Mouse (Mus musculus) activated CD4-positive, CD25-positive, alpha-beta regulatory T cell, adult 4 months (primary cell): Measurements from ENCODE around the gene Slc6a3. TPM values are rescaled to one million over a fixed set of nuclear protein-coding genes. Genes with fewer than 3 reads are reported as not detected.

Experiments used
- ATAC-seq: one replicate; pipeline ENCODE4 v1.8.0; 2017
- polyA plus RNA-seq, 2 experiments: library from polyadenylated mRNA; unstranded; fragments of 100-300 nt; shearing (Covaris generic); gene quantifications; one replicate each; pipeline ENCODE4 v1.2.1; 2017

Slc6a3 gene
- not detected for polyA plus RNA-seq

GRCm38 (mm10) chr13:73536403-73536821, at the start of gene Slc6a3:
Gene Slc6a3 (plus strand): TSS chr13:73536747.
- no peak for ATAC-seq

- ATAC-seq, result peak; percentile 80
Observed at GRCm38 (mm10) chr13:73488105-73488504, 48.4 kb upstream of the Slc6a3 start.

DNA sequence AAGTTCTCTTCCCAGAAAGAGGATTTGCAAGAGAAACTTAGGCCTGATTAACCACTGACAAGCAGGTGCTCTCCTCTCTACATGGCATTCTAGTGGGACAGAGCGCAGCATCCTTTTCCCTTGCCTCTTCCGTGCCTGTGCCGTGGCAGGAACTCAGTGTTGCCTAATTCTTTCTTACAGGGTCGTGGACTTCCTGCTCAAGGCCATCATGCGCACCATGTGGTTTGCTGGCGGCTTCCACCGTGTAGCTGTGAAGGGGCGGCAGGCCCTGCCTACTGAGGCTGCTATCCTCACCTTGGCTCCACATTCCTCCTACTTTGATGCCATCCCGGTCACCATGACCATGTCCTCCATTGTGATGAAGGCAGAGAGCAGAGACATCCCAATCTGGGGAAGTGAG, 47.8 kb upstream of the Slc6a3 start:
- ATAC-seq, result peak; percentile 60

DNA sequence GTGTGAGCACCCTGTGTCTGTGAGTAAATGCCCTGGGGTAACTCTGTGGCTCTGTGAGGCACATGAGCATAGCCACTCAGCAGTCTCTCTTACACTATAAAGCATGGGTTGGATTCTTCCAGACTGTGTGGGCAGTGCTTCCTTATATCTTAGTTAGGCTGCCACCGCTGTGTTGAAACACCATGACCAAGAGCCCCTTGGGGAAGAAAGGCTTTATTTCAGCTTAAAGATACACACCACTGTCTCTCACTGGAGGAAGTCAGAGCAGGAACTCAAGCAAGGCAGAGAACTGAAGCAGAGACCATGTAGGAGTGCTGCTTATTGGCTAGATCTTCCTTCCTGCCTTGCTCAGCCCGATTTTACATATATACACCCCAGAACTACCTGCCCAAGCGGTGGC, 46.6 kb upstream of the Slc6a3 start:
- no peak for ATAC-seq

DNA sequence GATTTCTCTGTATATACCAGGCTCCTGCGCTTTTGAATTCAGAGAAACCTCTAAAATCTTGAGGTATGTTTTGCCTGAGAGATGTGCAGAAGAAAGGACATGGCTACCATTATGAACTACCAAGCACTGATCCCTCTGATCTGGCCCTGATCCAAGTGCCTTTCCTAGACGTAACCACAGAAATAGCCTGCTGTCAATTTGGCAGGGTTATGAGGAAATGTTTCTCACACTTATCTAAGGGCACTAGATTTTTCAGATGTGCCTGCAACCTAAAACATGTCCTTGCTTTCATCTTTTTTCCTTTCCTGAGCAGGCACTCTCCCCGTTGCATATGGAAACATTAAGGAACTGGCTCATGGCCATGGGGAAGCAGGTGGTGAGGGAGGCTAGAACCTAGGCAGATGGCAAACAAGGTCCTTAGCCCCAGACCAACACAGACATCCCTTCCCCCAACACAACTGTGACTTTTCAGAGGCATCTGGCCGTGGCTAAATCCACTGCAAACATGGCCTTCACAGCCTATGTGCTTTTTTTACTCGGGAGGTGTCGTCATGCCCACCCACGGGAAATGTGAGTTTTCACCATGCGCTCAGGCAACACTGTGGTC, 45.9 kb upstream of the Slc6a3 start:
- no peak for ATAC-seq

DNA sequence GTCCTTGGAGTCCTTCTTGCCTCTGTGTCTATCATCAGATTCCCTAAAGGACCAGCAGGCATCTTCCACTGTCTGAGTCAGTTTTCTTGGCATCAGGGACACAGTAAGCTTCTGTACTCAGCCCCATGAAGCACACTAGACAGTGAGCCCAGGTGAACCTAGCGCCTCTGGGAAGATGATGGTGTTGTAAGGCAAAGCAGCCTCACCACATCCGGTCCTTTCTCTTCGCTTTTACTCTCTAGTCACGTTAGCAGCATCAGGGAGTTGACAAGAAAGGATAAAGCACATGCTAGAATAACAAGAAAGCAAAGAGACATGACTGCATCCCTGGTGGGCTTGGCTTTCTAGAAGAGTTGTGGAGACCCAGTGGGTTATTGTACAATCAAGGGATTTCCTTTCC, 43.4 kb upstream of the Slc6a3 start:
- ATAC-seq, result peak; percentile 38

- ATAC-seq, result no peak
Observed at GRCm38 (mm10) chr13:73494528-73494927, 42.0 kb upstream of the Slc6a3 start.

DNA sequence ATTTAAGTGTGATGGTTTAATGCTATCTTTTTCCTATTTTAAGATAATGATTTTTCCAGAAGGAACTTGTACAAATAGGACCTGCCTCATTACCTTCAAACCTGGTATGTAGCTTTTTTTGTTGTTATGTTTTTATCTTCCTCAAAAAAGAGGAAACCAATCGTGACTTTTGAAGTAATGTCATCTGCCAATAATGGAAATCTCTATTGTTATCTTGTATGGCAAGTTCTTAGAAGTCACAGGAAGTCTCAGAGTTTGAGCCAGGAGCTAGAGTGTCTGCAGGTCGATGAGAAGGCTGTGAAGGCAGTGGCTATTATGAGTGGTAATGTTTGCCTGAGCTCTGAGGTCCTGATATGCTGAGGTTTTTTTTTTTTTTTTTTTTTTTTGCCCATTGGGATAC, 40.4 kb upstream of the Slc6a3 start:
- peak; percentile 31 for ATAC-seq

DNA sequence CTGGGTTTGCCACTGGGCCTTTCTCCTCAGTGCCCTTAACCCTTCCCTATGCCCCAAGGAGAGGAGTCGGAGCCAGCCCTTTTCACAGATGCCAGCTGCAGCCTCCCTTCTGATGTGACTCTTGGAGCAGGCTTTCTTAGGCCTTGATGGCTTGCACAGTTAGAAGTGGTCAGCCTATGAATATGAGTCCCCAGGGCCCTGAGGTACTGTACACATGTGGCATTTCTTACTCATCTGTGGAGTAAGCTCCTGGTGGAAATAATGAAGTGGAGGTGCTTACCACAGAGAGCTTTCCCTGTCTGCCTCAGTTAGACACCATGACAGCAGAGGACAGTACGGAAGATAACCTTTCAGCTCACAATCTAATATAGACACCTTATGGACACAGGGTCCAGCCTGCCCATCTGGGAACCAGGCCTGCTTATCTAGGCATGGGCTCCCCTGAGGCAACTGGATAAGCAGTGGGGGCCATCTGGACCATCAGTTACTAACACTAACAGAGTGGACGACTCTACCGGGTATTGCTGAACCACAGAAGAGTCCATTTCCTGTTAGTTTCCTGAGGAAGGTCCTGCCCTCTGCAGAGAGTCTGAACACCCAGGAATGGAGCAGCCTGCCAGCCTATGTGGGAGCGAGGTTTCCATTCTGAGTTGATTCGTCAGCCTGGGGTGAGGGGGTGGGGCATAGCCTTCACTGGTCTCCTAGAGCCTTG, 36.5 kb upstream of the Slc6a3 start:
- ATAC-seq, result no peak

GRCm38 (mm10) chr13:73502719-73503118, 33.8 kb upstream of the Slc6a3 start:
- ATAC-seq, result peak; percentile 51

DNA sequence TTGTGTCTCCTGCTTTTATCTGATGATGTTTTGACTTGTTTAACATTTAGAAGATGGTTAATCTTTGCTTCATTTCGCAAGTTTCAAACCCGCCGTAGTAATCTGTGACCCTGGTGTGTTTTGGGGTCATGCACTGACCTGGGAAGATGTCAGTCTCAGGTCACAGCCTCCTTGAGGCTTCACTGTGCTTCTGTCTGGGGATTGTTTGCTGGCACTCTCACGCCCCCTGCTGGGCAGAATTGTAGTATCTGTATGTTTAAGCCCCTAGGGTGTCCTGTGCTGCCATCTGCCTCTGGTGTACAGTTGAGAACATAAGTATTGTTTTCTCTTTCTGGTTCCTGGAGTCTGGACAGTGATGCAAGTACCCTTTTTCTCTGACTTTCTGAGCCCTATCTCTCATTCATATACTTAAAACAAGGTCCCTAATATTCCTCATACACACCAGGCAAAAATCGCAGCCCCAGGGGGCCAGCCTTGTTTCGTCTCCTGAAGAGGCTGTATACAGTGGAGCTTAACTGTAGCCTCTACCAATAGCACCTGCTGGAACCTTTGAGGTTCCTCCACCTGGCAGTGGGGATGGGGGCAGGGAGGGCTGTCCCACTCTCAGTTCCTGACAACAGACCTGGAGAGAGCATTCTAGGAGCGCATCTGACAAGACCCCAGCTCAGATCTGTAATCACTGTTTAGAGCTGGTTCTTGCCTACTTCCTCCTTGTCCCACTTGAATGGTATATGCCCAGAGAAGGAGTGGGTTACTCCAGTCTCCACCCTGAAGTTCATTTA, 30.7 kb upstream of the Slc6a3 start:
- peak; percentile 67 for ATAC-seq

DNA sequence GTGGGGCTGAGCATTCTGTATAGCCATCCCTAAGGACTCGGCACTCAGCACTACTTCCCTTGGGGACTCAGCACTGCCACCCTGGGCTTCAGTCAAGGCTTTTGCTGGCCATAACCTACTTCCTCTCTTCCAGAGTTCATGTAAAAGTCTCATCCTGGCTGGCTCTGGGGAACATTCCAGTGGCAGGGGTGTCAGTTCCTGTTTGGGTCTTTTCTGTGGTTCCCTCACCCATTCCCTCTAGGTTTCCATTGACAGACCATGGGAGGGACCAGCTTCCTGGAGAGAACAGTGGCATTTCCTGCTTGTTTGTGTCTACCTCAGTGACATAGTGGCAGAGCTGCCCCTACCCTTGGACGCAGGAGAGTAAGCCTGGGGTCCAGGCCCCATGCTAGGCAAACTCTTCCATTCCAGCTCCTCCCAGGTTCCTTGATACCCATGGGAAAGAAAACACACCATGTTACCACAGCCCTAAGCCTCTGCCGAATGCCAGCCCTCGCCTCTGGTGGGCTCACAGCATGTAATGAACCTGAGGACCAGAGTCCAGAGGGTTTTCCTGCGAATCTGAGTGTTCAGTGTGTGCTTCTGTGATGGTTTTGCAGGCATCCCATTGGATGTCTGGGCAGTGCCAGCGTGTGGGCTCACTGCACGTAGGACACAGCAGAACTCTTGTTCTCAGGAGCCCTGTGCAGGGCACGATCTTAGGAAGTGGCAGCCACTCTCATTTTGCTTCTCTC, 27.6 kb upstream of the Slc6a3 start:
- no peak for ATAC-seq

- no peak for ATAC-seq
Observed at GRCm38 (mm10) chr13:73509869-73510268, 26.7 kb upstream of the Slc6a3 start.

GRCm38 (mm10) chr13:73512776-73513673, 23.5 kb upstream of the Slc6a3 start:
- ATAC-seq, result peak; percentile 66

DNA sequence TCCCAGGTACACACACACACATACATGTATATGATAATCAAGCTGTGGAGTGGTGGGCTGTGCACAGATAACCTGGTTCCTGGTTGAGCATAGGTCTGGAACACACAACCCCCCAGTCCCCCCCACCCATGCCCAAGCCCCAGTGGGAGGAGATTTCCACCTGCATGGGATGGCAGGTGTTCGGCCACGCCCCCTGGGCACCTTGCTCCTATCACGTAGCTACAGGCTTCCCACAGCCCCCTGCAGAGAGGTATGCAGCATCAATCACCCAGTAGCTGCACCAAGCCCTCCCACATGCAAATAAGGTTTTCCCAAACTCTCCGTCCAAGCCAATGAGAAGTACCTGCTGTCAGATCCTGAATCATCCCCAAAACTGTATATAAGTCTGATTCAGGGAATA, 19.7 kb upstream of the Slc6a3 start:
- no peak for ATAC-seq

- no peak for ATAC-seq
Observed at GRCm38 (mm10) chr13:73533716-73534115, 2.8 kb upstream of the Slc6a3 start.

GRCm38 (mm10) chr13:73535287-73535686, 1.3 kb upstream of the Slc6a3 start:
- ATAC-seq, result no peak

DNA sequence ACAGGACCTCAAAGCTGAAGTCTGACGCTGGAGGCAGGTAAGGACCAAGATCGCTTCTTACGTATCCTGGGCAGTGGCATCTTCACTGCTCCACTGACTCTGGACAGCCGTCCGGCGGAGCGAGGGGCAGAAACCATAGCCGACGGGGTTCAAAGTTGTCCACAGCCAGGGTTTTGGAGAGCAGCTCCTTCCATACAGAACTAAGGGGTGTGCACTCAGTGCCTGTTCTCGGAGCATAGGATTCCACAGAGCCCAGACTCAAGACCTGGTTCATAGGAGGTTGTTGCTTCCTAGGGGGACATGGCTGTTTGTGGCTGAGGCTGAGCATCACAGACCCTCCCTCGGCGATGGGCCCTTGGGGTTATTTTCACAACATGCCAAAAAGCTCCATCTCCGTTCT, 277 bp downstream of the Slc6a3 start:
- no peak for ATAC-seq

GRCm38 (mm10) chr13:73564201-73564600, 27.7 kb downstream of the Slc6a3 start:
- no peak for ATAC-seq

DNA sequence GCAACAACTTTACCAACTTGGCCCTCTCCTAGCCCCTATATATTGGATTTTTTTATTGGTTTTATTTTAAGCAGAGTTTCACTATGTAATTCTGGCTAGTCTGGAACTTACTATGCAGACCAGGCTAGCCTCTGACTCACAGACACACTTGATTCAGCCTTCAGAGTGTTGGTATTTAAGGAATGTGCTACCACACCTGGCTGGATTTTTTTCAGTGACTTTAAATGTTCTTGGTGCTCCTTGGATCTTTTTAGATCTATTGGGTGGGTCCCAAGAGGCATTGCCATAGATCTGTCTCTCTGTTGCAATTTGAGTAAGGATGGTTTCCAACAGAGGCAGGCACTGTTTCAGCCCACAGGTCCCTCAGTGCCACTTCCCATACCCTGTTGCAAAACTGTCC, 38.5 kb downstream of the Slc6a3 start:
- ATAC-seq, result no peak

GRCm38 (mm10) chr13:73577277-73577676, 40.7 kb downstream of the Slc6a3 start:
- ATAC-seq, result no peak

DNA sequence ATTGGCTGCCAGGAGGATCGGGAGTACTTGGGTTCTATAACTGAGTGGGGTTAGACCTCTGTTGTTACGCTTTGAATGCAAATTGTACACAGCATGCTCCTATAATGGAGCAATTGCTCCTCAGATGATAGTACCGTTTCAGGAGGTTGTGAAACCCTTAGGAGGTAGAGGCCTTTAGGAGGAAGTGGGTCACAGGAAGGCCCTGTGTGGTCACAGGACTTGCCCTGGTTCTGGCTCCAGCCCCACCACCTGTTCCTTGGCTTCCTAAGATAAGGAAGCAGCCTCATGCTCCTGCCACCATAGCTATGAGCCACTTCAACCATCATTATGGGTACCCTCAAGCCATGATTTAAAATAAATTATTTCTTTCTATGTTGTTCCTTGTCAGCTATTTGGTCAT, 54.9 kb downstream of the Slc6a3 start:
- ATAC-seq, result no peak
